Comparison of ENCODE assay signal across 10 mouse cellular contexts in the genomic region with DNA sequence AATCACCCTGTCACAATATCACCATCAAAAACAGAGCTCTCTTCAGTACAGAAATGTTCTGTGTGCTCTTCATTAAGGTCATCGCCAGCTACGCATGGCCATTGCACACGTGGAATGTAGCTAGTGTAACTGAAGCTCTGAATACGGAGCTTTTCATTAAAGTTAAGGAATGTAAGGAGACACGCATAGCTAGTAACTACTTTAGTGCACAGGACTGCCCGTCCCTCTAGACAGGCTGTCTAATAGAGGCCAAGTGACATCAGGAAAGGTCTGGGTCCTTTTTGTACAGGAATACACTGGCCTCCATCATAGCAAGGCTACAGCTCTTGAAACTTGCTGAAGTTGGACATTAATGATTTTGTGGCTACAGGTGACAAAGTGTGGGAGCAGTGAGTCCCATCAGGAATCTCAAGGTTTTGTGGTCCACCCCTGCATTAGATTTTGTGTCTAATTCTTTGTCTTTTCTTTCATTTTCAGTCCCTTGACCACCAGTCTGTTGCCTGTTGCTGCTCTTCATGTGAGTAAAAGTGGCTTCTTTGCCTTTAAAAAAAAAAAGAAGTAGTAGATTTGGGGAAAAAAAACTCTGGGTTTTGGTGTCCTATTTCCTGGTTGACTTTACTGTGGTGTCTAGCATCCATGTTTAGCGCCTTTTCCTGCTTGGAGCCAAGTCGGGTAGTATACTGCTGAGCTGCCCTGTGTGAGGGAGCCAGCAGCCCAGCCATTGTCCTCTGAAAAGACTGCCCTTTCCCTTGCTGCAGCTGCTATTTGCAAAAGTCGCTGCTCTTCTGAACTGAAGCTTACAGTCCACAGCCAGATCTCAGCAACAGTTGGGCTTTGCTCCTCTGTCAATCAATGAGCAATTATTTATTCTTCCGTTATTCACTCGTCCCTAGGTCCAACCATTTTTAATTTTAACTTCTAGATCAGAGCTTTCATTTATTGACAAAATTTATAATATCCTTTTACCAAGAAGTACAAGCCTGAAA.
DNase-seq lines count a peak whose midpoint lies in the region; ATAC-seq and TF ChIP-seq lines count a peak whose summit lies in the region.
"Had no signal": no experiment of that assay in that cellular context is flagged by ENCODE, and none has a peak within 500 bp of the region (broad histone marks: within the 10 kb centered on the region; RNA-seq: fewer than 3 reads in every experiment).

No protein-coding gene starts in this region.

- 65% methylated on average over 11 of the region's 11 CpGs for WGBS in heart, embryonic 16.5 days
- 65% methylated on average over 11 of the region's 11 CpGs for WGBS in heart, embryonic 10.5 days
- 71% methylated on average over 11 of the region's 11 CpGs for WGBS in cerebellum, adult 2 months
- 46% methylated on average over 11 of the region's 11 CpGs for WGBS in hindbrain, postnatal 0 days
- 64% methylated on average over 11 of the region's 11 CpGs for WGBS in liver, postnatal 0 days (ENCODE audit: insufficient replicate concordance)
- WGBS in stomach, postnatal 0 days = 62% methylated on average over 11 of the region's 11 CpGs

- TF ChIP-seq POLR2A in CH12.LX (IDR thresholded peaks at IDR 0.05; ENCODE audit: low read depth, low read length) = peak; percentile 39
- no peak for TF ChIP-seq POLR2A in cerebellum, adult 2 months (IDR thresholded peaks at IDR 0.05; ENCODE audit: borderline replicate concordance, insufficient read depth, low read length)

- no peaks in the 10 kb centered on the region for H3K36me3 ChIP-seq in heart, embryonic 16.5 days (ENCODE audit: control insufficient read depth, insufficient read depth)
- no peaks in the 10 kb centered on the region for H3K36me3 ChIP-seq in heart, embryonic 10.5 days
- H3K36me3 ChIP-seq in CH12.LX (replicated peaks in 1 of 2; ENCODE audit: control insufficient read depth in 1 of 2, insufficient read depth in 1 of 2, low read length in 1 of 2) = peaks cover 5 to 20% of the 10 kb centered on the region in 2 experiments
- H3K36me3 ChIP-seq in hindbrain, postnatal 0 days (ENCODE audit: insufficient read depth, low read length) = no peaks in the 10 kb centered on the region
- H3K36me3 ChIP-seq in liver, postnatal 0 days (replicated peaks; ENCODE audit: insufficient read depth, low read length) = no peaks in the 10 kb centered on the region
- H3K36me3 ChIP-seq in stomach, postnatal 0 days (ENCODE audit: control insufficient read depth, insufficient read depth, low read length) = no peaks in the 10 kb centered on the region
- H3K36me3 ChIP-seq: liver, embryonic 13.5 days had no signal

- no peaks in the 10 kb centered on the region for H3K9me3 ChIP-seq in heart, embryonic 16.5 days (replicated peaks; ENCODE audit: control insufficient read depth, low read length)
- H3K9me3 ChIP-seq in heart, embryonic 10.5 days = no peaks in the 10 kb centered on the region
- H3K9me3 ChIP-seq in CH12.LX (replicated peaks; ENCODE audit: low read length) = no peaks in the 10 kb centered on the region
- no peaks in the 10 kb centered on the region for H3K9me3 ChIP-seq in hindbrain, postnatal 0 days (ENCODE audit: low read length)
- H3K9me3 ChIP-seq in liver, postnatal 0 days (ENCODE audit: low read length) = no peaks in the 10 kb centered on the region
- H3K9me3 ChIP-seq in stomach, postnatal 0 days (ENCODE audit: control insufficient read depth, low read length) = no peaks in the 10 kb centered on the region
- H3K9me3 ChIP-seq: liver, embryonic 13.5 days had no signal

- ATAC-seq in heart, embryonic 16.5 days (replicated peaks; ENCODE audit: extremely low read depth, insufficient read depth, low FRiP score) = no peak
- peak; percentile 80 for ATAC-seq in hindbrain, postnatal 0 days
- ATAC-seq in monocyte, adult 5-6 weeks (replicated peaks; ENCODE audit: insufficient number of reproducible peaks, low FRiP score, low TSS enrichment, poor library complexity, severe bottlenecking) = no peak
- no peak for ATAC-seq in liver, postnatal 0 days
- no peak for ATAC-seq in stomach, postnatal 0 days (ENCODE audit: low FRiP score, low TSS enrichment)

- dilution Hi-C loops in CH12.LX (cut with MboI; ENCODE audit: extremely low pct_ligation_motif_present, extremely low pct_unique_long_range_greater_than_20kb, low sequenced_read_pairs) = no loop called here

- H3K27me3 ChIP-seq in heart, embryonic 16.5 days (ENCODE audit: control insufficient read depth, insufficient read depth, low read length) = no peaks in the 10 kb centered on the region
- H3K27me3 ChIP-seq in heart, embryonic 10.5 days (ENCODE audit: insufficient read depth, poor library complexity, severe bottlenecking) = no peaks in the 10 kb centered on the region
- no peaks in the 10 kb centered on the region for H3K27me3 ChIP-seq in CH12.LX (replicated peaks)
- no peaks in the 10 kb centered on the region for H3K27me3 ChIP-seq in cerebellum, adult 2 months (ENCODE audit: control insufficient read depth, insufficient read depth, low read length)
- H3K27me3 ChIP-seq in hindbrain, postnatal 0 days (ENCODE audit: insufficient read depth, low read length) = no peaks in the 10 kb centered on the region
- no peaks in the 10 kb centered on the region for H3K27me3 ChIP-seq in liver, postnatal 0 days (ENCODE audit: insufficient read depth, low read length)
- H3K27me3 ChIP-seq in stomach, postnatal 0 days (ENCODE audit: control insufficient read depth, insufficient read depth, low read length) = no peaks in the 10 kb centered on the region
- H3K27me3 ChIP-seq: liver, embryonic 13.5 days had no signal

- H3K4me3 ChIP-seq in heart, embryonic 16.5 days (ENCODE audit: low read length) = no peak overlapping the region
- H3K4me3 ChIP-seq in heart, embryonic 10.5 days = no peak overlapping the region
- peak overlapping the region; percentile 37 to 58 (median 46) for H3K4me3 ChIP-seq in CH12.LX (replicated peaks in 1 of 3; ENCODE audit: low read depth in 2 of 3, low read length in 2 of 3, poor library complexity in 1 of 3)
- H3K4me3 ChIP-seq in cerebellum, adult 2 months (replicated peaks; ENCODE audit: insufficient read depth, low read depth, low read length) = no peak overlapping the region
- H3K4me3 ChIP-seq in hindbrain, postnatal 0 days (ENCODE audit: low read length) = no peak overlapping the region
- H3K4me3 ChIP-seq in liver, postnatal 0 days (ENCODE audit: low read depth, low read length) = no peak overlapping the region
- no peak overlapping the region for H3K4me3 ChIP-seq in stomach, postnatal 0 days (ENCODE audit: low read depth, low read length)
- H3K4me3 ChIP-seq: liver, embryonic 13.5 days had no signal

- in situ Hi-C loops in CH12.LX (cut with MboI; ENCODE audit: low pct_ligation_motif_present, low pct_unique_long_range_greater_than_20kb, low sequenced_read_pairs) = no loop called here

- no peak overlapping the region for H3K4me2 ChIP-seq in heart, embryonic 16.5 days (ENCODE audit: low read depth, low read length)
- peak overlapping the region; percentile 76 for H3K4me2 ChIP-seq in CH12.LX (ENCODE audit: insufficient read depth, low read depth, poor library complexity, severe bottlenecking)
- H3K4me2 ChIP-seq in hindbrain, postnatal 0 days (ENCODE audit: low read depth, low read length) = no peak overlapping the region
- no peak overlapping the region for H3K4me2 ChIP-seq in liver, postnatal 0 days (ENCODE audit: low read depth, low read length)
- no peak overlapping the region for H3K4me2 ChIP-seq in stomach, postnatal 0 days (replicated peaks; ENCODE audit: low read depth)
- H3K4me2 ChIP-seq: liver, embryonic 13.5 days had no signal

- no peak overlapping the region for H3K9ac ChIP-seq in heart, embryonic 16.5 days (ENCODE audit: low read length)
- peak overlapping the region; percentile 64 for H3K9ac ChIP-seq in CH12.LX (ENCODE audit: insufficient read depth, low read depth)
- H3K9ac ChIP-seq in hindbrain, postnatal 0 days (replicated peaks; ENCODE audit: low read length) = no peak overlapping the region
- H3K9ac ChIP-seq in liver, postnatal 0 days (replicated peaks) = no peak overlapping the region
- H3K9ac ChIP-seq in stomach, postnatal 0 days (ENCODE audit: low read length) = no peak overlapping the region
- H3K9ac ChIP-seq: liver, embryonic 13.5 days had no signal

- no peak for DNase-seq in heart, embryonic 10.5 days (ENCODE audit: low spot score)
- DNase-seq in CH12.LX (ENCODE audit: extremely low read depth) = no peak
- DNase-seq in cerebellum, adult 2 months = peak; percentile 21 to 44
- DNase-seq in hindbrain, postnatal 0 days (ENCODE audit: low spot score) = peak; percentile 70
- no peak for DNase-seq in liver, postnatal 0 days
- no peak for DNase-seq in stomach, postnatal 0 days (ENCODE audit: low spot score)
- DNase-seq: liver, embryonic 13.5 days; thymus, adult 18-20 months had no signal

- TF ChIP-seq EP300 in CH12.LX (IDR thresholded peaks at IDR 0.05; ENCODE audit: low read length) = no peak
- no peak for TF ChIP-seq EP300 in liver, postnatal 0 days (IDR thresholded peaks at IDR 0.05; ENCODE audit: low read depth)
- TF ChIP-seq EP300 in stomach, postnatal 0 days (optimal IDR thresholded peaks at IDR 0.05) = no peak

- H3K79me2 ChIP-seq in CH12.LX (replicated peaks; ENCODE audit: control insufficient read depth, extremely low read depth, insufficient read depth, poor library complexity, severe bottlenecking) = peaks cover 53% of the 10 kb centered on the region

- no peak for TF ChIP-seq RAD21 in CH12.LX (IDR thresholded peaks at IDR 0.05; ENCODE audit: low read depth, low read length)

- TF ChIP-seq CTCF in CH12.LX (conservative IDR thresholded peaks at IDR 0.05 in 1 of 2, IDR thresholded peaks at IDR 0.05 in 1 of 2; ENCODE audit: low read depth in 2 of 2, low read length in 2 of 2) = no peak
- TF ChIP-seq CTCF in cerebellum, adult 2 months (IDR thresholded peaks at IDR 0.05; ENCODE audit: borderline replicate concordance, insufficient read depth, low read depth, low read length) = no peak
- no peak for TF ChIP-seq CTCF in hindbrain, postnatal 0 days (IDR thresholded peaks at IDR 0.05; ENCODE audit: low read depth)
- TF ChIP-seq CTCF in liver, postnatal 0 days (IDR thresholded peaks at IDR 0.05; ENCODE audit: low read depth) = no peak
- no peak for TF ChIP-seq CTCF in stomach, postnatal 0 days (IDR thresholded peaks at IDR 0.05; ENCODE audit: low read depth)

- peak overlapping the region; percentile 53 for H3K27ac ChIP-seq in heart, embryonic 16.5 days (ENCODE audit: low read length)
- H3K27ac ChIP-seq in heart, embryonic 10.5 days = no peak overlapping the region
- H3K27ac ChIP-seq in CH12.LX (ENCODE audit: insufficient read depth, low read depth) = peak overlapping the region; percentile 87
- no peak overlapping the region; the same call in 1 of the 2 replicates for H3K27ac ChIP-seq in cerebellum, adult 2 months (ENCODE audit: insufficient read depth, low read length)
- H3K27ac ChIP-seq in hindbrain, postnatal 0 days = peak overlapping the region; percentile 22; the same call in 1 of the 2 replicates
- no peak overlapping the region for H3K27ac ChIP-seq in liver, postnatal 0 days (ENCODE audit: low read depth)
- no peak overlapping the region for H3K27ac ChIP-seq in stomach, postnatal 0 days (replicated peaks)
- H3K27ac ChIP-seq: liver, embryonic 13.5 days had no signal

- peaks cover 22% of the 10 kb centered on the region for H3K4me1 ChIP-seq in heart, embryonic 16.5 days (ENCODE audit: control insufficient read depth, insufficient read depth, low read length)
- H3K4me1 ChIP-seq in heart, embryonic 10.5 days = peaks cover 10% of the 10 kb centered on the region
- H3K4me1 ChIP-seq in CH12.LX (ENCODE audit: control insufficient read depth in 1 of 2, insufficient read depth in 2 of 2) = peaks cover 12 to 62% of the 10 kb centered on the region in 2 experiments
- H3K4me1 ChIP-seq in cerebellum, adult 2 months (ENCODE audit: control insufficient read depth, insufficient read depth, low read length) = peaks cover 23% of the 10 kb centered on the region
- peaks cover 18% of the 10 kb centered on the region; the same call in 1 of the 2 replicates for H3K4me1 ChIP-seq in hindbrain, postnatal 0 days (ENCODE audit: insufficient read depth, low read length)
- no peaks in the 10 kb centered on the region for H3K4me1 ChIP-seq in liver, postnatal 0 days (ENCODE audit: insufficient read depth)
- no peaks in the 10 kb centered on the region for H3K4me1 ChIP-seq in stomach, postnatal 0 days (replicated peaks; ENCODE audit: control insufficient read depth, insufficient read depth)
- H3K4me1 ChIP-seq: liver, embryonic 13.5 days had no signal

Comparison
In these comparisons a context has a peak if more than half of its experiments do, and no peak if none do; other contexts are left out.
1. H3K27ac ChIP-seq: peak in heart, embryonic 16.5 days (single experiment), CH12.LX (single experiment) and hindbrain, postnatal 0 days (single experiment); none in heart, embryonic 10.5 days (single experiment), cerebellum, adult 2 months (single experiment), liver, postnatal 0 days (single experiment) and stomach, postnatal 0 days (single experiment).
2. H3K4me3 ChIP-seq: peak in CH12.LX (3 of 3); none in heart, embryonic 16.5 days (single experiment), heart, embryonic 10.5 days (single experiment), cerebellum, adult 2 months (single experiment), hindbrain, postnatal 0 days (single experiment), liver, postnatal 0 days (single experiment) and stomach, postnatal 0 days (single experiment).
3. DNase-seq: peak in cerebellum, adult 2 months (2 of 2) and hindbrain, postnatal 0 days (single experiment); none in heart, embryonic 10.5 days (single experiment), CH12.LX (single experiment), liver, postnatal 0 days (single experiment) and stomach, postnatal 0 days (single experiment).